Mouse (Mus musculus): Measurements from ENCODE around the gene Rcsd1.
"Not testable (repeated sequence)": the region's sequence is repeated elsewhere in the genome, so short reads cannot be mapped to it uniquely, and the experiment has no call there.

Rcsd1 gene

DNA sequence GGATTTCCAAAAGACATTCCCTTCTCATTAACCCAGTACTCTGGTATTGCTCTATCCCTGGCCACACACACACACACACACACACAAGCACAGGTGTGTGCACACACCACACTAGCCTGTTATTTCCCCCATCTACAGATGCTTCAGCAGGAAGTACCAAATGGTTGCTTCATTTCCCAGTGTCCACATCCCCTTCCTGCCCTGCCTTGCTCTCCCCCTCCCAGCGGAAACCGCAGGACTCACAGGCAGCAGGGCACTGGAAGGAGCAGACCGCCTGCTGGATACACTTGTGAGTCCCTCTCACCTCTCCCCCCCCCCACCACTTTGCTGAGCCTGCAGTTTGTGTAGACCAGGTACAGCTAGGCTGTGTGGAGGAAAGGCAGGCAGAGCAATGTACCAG is 18.0 kb downstream of the Rcsd1 start:
- no peak for DNase-seq (ENCODE audit: extremely low read depth, low read depth)

DNA sequence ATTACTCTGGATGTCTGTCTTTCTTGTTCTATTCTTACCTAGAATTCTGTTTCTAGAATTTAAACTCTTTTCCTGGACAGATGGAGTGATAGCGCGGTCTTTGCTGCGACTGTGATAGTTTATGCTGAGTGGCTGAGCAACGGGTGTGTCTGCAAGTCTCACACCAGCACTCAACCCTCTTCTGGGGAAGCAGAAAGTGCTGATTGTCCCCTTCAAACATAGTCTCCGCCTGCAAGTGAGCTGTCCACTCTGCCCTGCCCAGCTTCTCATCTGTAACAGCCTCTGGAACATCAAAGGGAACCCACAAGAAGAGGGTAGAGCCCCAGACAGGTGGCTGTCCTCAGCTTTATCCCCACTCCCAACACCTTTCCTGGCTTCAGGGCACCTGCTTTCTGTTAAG is 19.7 kb downstream of the Rcsd1 start:
- DNase-seq (ENCODE audit: extremely low read depth, low read depth) = no peak

GRCm38 (mm10) chr1:165687861-165688260 is 21.7 kb downstream of the Rcsd1 start:
- DNase-seq (ENCODE audit: extremely low read depth, low read depth) = no peak

DNA sequence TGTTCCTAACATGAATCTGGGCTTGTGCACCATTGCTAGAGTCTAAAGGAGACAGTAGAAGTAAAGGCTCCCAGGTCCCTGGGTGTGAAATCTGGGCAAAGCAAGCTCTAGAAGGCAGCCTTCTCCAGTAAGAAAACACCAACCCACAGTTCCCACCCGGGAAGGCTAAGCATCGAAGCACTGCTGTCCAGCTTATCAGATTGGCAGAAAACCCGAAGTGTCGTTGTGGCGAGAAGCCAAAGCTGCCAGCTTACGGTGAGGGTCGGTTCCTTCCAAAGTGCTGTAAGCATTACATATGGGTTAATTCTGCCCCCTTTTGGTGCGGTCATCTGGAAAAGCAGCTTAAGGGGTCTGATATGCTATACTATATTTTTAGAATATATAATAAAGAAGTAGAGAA is 22.6 kb downstream of the Rcsd1 start:
- no peak for DNase-seq (ENCODE audit: extremely low read depth, low read depth)

GRCm38 (mm10) chr1:165686349-165686748 is 23.2 kb downstream of the Rcsd1 start:
- no peak for DNase-seq (ENCODE audit: extremely low read depth, low read depth)

GRCm38 (mm10) chr1:165684261-165685203 is 25.0 kb downstream of the Rcsd1 start:
- no peak for DNase-seq (ENCODE audit: extremely low read depth, low read depth)

DNA sequence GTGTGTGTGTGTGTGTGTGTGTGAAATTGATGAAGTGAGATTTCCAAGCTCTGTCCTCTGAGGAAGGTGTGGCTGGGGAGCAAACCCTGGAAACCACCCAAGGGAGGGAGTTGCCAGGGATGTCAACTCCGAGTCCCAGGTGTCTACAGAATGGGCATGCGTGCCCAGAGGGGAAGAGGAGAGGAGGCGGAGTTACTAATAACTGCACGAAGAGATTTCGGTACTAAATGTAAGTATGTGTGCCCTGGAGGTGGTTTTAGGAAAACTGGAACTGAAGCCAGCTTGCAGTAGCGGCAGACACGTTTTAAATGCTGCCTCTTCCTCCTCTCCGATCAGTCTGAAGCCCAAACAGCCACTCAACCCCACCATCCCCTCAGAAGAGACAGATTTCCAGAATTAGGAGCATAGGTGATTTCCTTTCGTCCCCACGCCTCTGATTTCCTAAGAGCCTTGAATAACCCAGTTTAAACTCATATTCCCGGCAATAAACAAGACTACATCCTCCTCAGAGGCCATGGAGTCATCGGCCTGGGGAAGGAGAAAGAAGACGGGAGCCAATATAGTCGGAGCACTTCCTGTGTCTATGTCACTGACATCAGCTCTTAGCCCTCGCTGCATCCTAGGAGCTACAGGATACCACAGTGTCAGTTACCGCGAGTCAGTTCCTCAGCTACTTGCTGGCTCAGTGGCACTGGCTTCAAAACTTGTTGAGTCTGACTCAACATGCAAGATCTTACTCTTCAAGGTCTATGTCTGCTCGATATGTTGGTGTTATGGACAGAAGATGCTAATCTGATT is 27.3 kb downstream of the Rcsd1 start:
- DNase-seq (ENCODE audit: extremely low read depth, low read depth) = no peak

DNA sequence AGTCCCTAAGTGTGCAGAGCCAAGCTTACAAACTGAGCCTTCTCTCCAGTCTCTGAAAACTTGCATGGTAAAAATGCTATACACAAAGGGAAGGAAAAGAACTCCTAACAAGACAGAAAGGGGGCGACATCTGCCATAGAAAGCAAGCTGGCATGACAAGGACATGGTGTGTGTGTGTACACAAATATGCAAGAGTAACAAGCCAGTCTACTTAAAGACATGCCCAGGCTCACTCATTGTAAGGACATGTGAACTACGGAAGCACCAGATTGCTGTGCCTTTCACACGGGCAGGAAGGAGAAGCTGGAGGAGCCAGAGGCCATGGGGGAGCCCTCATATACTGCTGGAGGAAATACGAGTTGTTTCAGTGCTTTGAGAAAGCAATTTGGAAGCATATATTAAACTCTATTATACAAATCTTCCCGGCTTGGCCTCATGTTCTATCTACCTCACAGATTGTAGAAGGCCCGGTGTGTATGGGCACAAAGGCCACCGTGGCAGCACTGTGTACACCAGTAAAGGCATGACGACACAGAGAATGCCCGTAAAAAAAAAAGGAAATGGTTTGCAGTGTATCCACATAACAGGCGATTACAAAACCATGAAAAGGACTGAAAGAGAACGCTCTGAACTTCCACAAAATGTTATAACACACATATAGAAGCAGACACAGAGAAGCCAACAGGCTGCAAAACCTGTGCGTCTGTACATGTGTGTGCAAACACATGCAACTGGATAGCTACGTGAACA is 28.3 kb downstream of the Rcsd1 start:
- DNase-seq (ENCODE audit: extremely low read depth, low read depth) = no peak

- DNase-seq (ENCODE audit: extremely low read depth, low read depth) = not testable (repeated sequence)
Observed at GRCm38 (mm10) chr1:165680086-165680485, 29.5 kb downstream of the Rcsd1 start.

DNA sequence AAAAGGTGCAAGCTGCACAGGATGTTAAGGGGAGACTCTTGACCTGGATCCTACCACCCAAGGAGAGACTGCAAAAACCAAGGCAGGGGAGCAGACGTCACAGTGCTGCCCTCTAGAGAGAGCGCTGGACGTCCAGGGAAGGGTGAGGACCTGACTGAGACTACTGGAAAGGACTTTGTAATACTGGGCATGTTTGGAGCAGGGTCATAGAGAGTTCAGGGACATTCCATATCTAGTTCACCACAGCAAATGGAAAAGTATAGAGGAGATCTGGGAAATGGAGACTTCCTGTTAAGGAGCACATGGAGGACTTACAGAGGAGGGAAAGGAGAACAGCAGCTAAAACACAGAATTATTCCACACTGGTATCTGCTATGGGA is 29.9 kb downstream of the Rcsd1 start:
- no peak for DNase-seq (ENCODE audit: extremely low read depth, low read depth)

DNA sequence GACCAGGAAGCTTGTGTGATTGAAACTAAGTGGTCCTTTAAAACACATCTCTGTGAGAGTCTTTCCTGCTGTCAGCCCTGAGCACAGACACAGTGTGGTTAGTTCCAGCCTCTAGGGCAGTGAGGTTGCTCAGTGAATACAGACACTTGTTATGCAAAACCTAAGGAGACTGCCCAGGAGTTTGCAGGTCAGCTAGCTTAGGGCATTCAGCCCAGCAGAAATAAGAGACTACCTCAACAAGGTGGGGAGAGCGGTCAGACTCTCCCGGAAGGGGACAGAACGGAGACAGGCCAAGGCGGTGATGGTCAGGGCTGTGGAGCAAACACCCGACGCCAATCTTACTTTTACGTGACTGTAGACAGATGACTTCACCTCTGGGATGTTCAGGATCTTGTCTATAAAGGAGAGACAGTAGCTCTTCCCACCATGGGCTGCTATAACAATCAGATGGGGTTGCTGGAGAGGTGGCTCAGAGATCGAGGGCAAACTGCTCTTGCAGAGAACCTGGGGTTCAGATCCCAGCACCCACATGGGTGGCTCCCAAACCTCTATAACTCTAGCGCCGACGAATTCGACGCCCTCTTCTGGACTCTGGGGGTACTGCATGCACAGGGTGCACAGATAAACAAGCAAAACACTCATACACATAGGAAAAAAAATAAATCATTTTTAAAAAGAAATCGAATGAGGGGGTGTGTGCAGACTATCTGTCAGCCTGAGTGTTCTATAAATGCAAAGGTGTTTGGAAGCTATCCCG is 30.5 kb downstream of the Rcsd1 start:
- no peak for DNase-seq (ENCODE audit: extremely low read depth, low read depth)

DNA sequence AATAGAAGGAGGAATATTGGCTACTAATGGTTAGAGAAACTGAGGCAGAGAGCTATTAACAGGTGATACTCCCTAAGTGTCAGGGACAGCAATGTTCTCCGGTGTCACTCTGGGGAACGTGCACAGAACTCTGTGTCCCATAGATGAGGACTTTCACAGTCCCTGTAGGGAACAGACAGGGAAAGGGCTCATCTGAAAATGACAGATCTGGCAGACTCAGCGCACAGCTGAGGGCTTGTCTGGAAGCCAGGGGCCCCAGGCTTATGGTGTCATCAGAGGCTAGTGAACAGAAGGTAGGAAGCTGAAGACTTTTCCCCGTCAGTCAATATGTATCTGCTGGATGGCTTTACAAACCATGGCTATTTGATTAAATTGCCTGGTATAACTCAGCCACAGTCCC is 32.0 kb downstream of the Rcsd1 start:
- no peak for DNase-seq (ENCODE audit: extremely low read depth, low read depth)

- DNase-seq (ENCODE audit: extremely low read depth, low read depth) = no peak
Observed at GRCm38 (mm10) chr1:165676993-165677392, 32.6 kb downstream of the Rcsd1 start.

DNA sequence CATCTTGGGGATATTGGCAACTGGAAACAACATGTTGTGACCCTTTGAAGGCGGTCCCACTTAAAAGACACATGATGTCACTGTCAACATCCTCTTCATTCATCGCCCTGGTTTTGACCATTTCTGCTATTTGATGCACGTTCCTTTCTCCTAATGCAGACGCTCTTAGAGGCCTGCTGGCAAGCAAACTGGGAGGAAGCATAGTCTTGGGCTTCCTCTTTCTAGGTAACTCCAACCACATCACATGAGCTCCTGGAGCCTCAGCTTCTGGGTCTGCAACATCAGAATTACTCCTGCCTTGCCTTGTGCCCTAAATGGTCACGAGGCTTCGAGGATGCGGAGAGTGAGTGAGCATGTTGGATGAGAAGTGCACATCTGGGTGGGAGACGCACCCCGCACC is 34.4 kb downstream of the Rcsd1 start:
- DNase-seq (ENCODE audit: extremely low read depth, low read depth) = no peak

DNA sequence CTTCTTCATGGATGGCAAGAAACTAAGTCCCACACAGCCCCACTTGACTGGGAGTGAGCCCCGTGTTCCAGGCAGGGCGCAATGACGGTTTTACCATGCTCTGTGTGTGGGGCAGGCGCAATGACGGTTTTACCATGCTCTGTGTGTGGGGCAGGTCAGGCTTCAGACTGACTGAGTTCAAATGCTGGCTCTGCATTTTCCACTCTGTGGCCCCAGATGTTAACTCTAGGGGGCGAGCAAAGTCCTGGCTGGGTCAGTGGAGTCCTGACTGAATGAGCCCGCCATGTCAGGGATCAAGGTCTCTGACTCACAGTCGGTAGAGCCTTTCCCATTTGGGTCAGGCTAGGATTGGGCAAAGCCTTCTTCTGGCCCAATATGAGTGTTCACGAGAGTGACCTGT is 37.2 kb downstream of the Rcsd1 start:
- DNase-seq (ENCODE audit: extremely low read depth, low read depth) = no peak

GRCm38 (mm10) chr1:165670056-165670455 is 39.5 kb downstream of the Rcsd1 start:
- no peak for DNase-seq (ENCODE audit: extremely low read depth, low read depth)

DNA sequence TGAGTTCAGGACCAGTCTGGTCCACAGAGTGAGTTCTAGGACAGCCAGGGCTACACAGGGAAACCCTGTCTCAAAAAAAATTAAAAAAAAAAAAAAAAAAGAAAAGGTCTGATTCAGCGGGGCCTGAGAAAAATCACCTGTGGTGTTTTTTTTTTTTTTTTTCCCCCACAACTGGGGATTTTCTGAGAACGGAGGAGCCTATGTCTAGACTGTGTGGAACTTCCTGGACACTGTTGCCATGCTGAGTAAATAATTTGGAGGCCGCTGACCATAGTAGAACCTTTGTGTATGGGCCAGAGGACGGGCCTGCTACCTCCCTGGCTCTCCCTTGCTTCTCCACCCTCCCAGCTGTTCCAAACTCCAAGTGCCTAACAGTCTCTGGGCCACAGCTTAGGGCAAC is 40.7 kb downstream of the Rcsd1 start:
- no peak for DNase-seq (ENCODE audit: extremely low read depth, low read depth)

DNA sequence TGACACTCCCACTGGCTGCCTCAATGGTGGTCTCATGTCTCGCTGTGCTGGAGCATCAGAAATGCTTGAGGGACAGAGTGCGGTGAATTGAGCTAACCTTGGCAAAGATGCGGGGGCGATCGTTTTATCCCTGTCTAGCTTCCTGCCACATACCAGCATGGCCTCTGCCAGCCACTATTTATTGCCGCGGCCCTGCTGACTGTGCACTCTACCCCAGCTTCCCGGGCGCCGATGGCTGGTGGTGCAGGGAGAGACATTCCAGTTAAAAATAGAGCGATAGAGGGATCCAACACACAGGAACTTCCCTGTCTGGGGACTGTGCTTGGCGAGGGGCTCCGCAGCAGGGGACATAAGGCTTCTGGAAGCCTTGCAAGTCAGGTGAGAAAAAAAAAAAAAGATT is 42.2 kb downstream of the Rcsd1 start:
- DNase-seq (ENCODE audit: extremely low read depth, low read depth) = no peak

- DNase-seq (ENCODE audit: extremely low read depth, low read depth) = no peak
Observed at GRCm38 (mm10) chr1:165666944-165667343, 42.6 kb downstream of the Rcsd1 start.

- DNase-seq (ENCODE audit: extremely low read depth, low read depth) = no peak
Observed at GRCm38 (mm10) chr1:165665758-165666157, 43.8 kb downstream of the Rcsd1 start.

DNA sequence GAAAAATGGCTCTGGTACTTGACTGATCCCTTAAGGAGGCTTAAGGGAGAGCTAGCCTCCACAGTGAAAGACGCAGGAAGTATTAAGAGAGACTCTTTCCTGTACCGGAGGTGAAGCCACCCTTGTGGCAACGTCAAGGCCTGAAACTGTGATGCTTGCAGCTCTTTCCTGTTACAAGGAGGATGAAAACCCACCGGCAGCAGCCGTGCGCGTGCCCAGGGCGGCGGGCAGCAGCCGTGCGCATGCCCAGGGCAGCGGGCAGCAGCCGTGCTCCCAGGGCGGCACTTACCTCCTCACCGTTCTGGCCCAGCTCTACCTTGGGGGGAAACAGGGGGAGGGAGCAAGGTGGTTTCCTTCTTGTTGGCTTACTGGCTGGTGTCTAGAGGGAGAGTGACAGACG is 46.3 kb downstream of the Rcsd1 start:
- no peak for DNase-seq (ENCODE audit: extremely low read depth, low read depth)
